Mouse (Mus musculus): ENCODE measurements around the gene Hist1h2ag. TPM values are rescaled to one million over a fixed set of nuclear protein-coding genes. Genes with fewer than 3 reads are reported as not detected.
A peak's percentile ranks its signal among the peaks of the same experiment; 100 is the strongest.
"Not testable (repeated sequence)": the region's sequence is repeated elsewhere in the genome, so short reads cannot be mapped to it uniquely, and the experiment has no call there.

Hist1h2ag gene
- polyA plus RNA-seq, 1 experiment: 0.63 TPM

GRCm38 (mm10) chr13:22045311-22045710, 2.6 kb upstream of the Hist1h2ag start:
- Histone ChIP-seq H3K27ac (ENCODE audit: insufficient read depth, low read length) (no peak overlapping the region), H3K4me1 (ENCODE audit: control insufficient read depth, insufficient read depth, low read length) (no peaks in the 10 kb centered on the region), H3K4me3 (ENCODE audit: insufficient read depth, low read length) (no peak overlapping the region)
- no peak for TF ChIP-seq POLR2A (IDR thresholded peaks at IDR 0.05; ENCODE audit: extremely low read depth, insufficient read depth, low read length)
- no peak for TF ChIP-seq CTCF (IDR thresholded peaks at IDR 0.05; ENCODE audit: extremely low read depth, insufficient read depth, low read length)

DNA sequence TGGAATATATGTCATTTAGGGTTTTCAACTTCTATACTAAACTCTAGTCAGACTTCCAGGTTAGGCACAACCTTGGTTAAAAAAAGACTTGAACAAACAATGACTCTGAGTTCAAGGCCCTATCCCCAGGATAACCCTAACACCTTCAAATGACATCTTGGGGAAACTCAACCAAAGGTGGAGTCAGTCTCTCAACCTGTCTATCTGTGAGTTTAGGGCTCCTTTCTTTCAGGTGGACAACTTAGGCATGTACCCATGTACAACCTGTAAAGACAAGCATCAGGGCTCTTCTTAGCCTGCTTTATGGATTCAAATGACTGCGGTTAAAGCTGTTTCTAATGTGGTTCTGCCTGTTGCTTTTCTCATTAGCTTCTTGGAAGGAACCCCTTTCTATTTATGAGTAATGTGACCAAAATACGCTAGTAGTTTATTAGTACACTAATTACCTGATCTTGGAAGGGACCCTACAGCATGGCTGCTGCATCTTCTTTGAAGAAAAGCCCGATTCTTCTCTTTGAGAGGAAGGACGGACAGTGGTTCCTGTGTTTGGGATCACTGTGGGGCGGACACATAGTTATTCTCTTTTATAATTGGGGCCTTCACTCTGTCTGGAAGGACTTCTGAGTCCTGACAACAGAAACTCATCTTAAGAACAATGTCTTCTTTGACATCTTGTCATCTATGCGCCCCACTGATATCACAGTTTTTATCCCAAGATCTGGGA, 1.9 kb upstream of the Hist1h2ag start:
- H3K27ac ChIP-seq (ENCODE audit: insufficient read depth, low read length): no peak overlapping the region
- H3K4me1 ChIP-seq (ENCODE audit: control insufficient read depth, insufficient read depth, low read length): no peaks in the 10 kb centered on the region
- TF ChIP-seq CTCF (IDR thresholded peaks at IDR 0.05; ENCODE audit: extremely low read depth, insufficient read depth, low read length) (no peak), POLR2A (IDR thresholded peaks at IDR 0.05; ENCODE audit: extremely low read depth, insufficient read depth, low read length) (no peak)
- no peak overlapping the region; the same call in 1 of the 2 replicates for H3K4me3 ChIP-seq (ENCODE audit: insufficient read depth, low read length)

DNA sequence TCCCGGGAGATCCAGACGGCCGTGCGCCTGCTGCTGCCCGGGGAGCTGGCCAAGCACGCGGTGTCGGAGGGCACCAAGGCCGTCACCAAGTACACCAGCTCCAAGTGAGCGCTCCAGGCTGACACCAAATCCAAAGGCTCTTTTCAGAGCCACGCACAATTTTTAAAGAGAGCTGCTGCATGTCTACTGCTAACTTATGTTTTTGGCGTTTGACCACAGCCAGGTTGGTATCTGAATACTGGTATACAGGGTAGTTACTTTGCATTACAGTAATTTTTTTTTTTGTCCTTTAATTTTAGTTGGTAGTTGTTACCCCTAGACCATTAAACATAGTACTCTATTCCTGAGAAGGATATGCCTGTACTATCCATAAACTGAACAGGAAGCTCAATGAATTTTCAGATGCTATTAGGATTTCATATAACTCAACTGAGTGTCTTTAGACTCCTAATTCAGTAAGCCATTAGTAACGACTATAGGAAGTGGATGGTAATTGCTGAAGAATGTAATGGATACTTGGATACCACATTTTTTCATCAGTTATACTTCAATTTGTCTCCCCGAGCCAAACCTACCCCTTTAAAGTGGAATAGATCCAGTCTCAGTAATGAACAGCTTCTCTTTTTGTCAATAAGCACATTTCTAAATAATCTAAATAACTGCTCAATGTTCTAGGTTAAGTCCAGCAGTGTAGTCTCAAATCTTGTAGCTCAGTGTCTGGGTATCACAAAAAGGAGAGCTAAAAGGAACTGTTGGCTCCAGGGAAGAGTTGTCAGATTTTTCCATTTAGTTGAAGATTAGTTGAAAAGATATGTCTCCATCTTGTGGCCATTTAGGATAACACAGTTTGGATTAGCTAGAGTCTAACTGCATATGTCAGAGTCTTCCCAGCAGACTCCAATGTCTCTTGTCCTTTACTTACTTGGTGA, 1.0 kb upstream of the Hist1h2ag start:
- TF ChIP-seq CTCF (IDR thresholded peaks at IDR 0.05; ENCODE audit: extremely low read depth, insufficient read depth, low read length) (no peak), POLR2A (IDR thresholded peaks at IDR 0.05; ENCODE audit: extremely low read depth, insufficient read depth, low read length) (no peak)
- H3K4me1 ChIP-seq (ENCODE audit: control insufficient read depth, insufficient read depth, low read length): no peaks in the 10 kb centered on the region
- H3K27ac ChIP-seq (ENCODE audit: insufficient read depth, low read length): no peak overlapping the region
- H3K4me3 ChIP-seq (ENCODE audit: insufficient read depth, low read length): peak overlapping the region; percentile 46

GRCm38 (mm10) chr13:22041651-22042567, 835 bp downstream of the Hist1h2ag start:
- Histone ChIP-seq H3K4me3 (ENCODE audit: insufficient read depth, low read length) (peak overlapping the region; percentile 24; the same call in 1 of the 2 replicates), H3K27ac (ENCODE audit: insufficient read depth, low read length) (peak overlapping the region; percentile 85), H3K4me1 (ENCODE audit: control insufficient read depth, insufficient read depth, low read length) (no peaks in the 10 kb centered on the region)
- TF ChIP-seq POLR2A (IDR thresholded peaks at IDR 0.05; ENCODE audit: extremely low read depth, insufficient read depth, low read length): no peak
- TF ChIP-seq CTCF (IDR thresholded peaks at IDR 0.05; ENCODE audit: extremely low read depth, insufficient read depth, low read length): no peak

- TF ChIP-seq POLR2A (IDR thresholded peaks at IDR 0.05; ENCODE audit: extremely low read depth, insufficient read depth, low read length): peak; percentile 98
- Histone ChIP-seq H3K27ac (ENCODE audit: insufficient read depth, low read length) (peak within 1 kb of the TSS; percentile 85), H3K4me3 (ENCODE audit: insufficient read depth, low read length) (peak within 1 kb of the TSS; percentile 33)
- not testable (repeated sequence) for H3K4me1 ChIP-seq (ENCODE audit: control insufficient read depth, insufficient read depth, low read length)
These were observed 1.6 kb downstream of the Hist1h2ag start, which contains the start of gene Hist1h4i for GRCm38 (mm10) chr13:22041142-22041536. Gene Hist1h4i, minus strand, starts transcription at chr13:22041362.

- TF ChIP-seq CTCF (IDR thresholded peaks at IDR 0.05; ENCODE audit: extremely low read depth, insufficient read depth, low read length) (no peak), POLR2A (IDR thresholded peaks at IDR 0.05; ENCODE audit: extremely low read depth, insufficient read depth, low read length) (no peak)
These were observed 2.1 kb downstream of the Hist1h2ag start for GRCm38 (mm10) chr13:22040464-22041141.

DNA sequence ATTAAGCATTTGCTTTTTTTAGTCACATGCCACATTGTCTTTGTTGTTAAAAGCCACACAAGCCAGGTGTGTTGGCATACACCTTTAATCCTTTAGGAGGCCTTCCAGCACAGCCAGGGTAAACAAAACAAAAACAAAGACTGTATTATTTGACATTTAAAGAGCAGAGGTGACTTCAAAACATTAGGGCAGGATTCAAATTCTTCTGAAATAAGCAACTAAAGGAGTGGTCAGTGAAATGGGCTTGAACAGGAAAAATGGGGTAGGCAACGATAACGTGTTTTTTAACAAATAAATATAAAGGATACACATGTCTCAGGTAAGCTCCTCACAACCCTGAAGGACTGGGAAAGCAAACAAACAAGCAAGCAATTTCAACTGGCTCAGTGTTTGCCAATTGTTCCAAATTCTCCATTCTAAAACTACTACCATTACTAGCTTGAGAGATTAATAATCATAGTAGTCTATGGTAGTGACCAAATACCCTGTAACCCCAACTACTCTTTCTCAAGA, 2.7 kb downstream of the Hist1h2ag start:
- TF ChIP-seq POLR2A (IDR thresholded peaks at IDR 0.05; ENCODE audit: extremely low read depth, insufficient read depth, low read length) (no peak), CTCF (IDR thresholded peaks at IDR 0.05; ENCODE audit: extremely low read depth, insufficient read depth, low read length) (no peak)
- H3K27ac ChIP-seq (ENCODE audit: insufficient read depth, low read length): no peak overlapping the region
- H3K4me3 ChIP-seq (ENCODE audit: insufficient read depth, low read length): no peak overlapping the region
- H3K4me1 ChIP-seq (ENCODE audit: control insufficient read depth, insufficient read depth, low read length): no peaks in the 10 kb centered on the region

More at GRCm38 (mm10) chr13:22040464-22041141, 2.1 kb downstream of the Hist1h2ag start:
- peak overlapping the region; percentile 33 for H3K4me3 ChIP-seq (ENCODE audit: insufficient read depth, low read length)
- H3K27ac ChIP-seq (ENCODE audit: insufficient read depth, low read length): no peak overlapping the region
- H3K4me1 ChIP-seq (ENCODE audit: control insufficient read depth, insufficient read depth, low read length): no peaks in the 10 kb centered on the region

GRCm38 (mm10) chr13:22039364-22039763, 3.4 kb downstream of the Hist1h2ag start:
- Histone ChIP-seq H3K4me3 (ENCODE audit: insufficient read depth, low read length) (no peak overlapping the region), H3K27ac (ENCODE audit: insufficient read depth, low read length) (no peak overlapping the region), H3K4me1 (ENCODE audit: control insufficient read depth, insufficient read depth, low read length) (peaks cover 1% of the 10 kb centered on the region; the same call in 1 of the 2 replicates)
- no peak for TF ChIP-seq CTCF (IDR thresholded peaks at IDR 0.05; ENCODE audit: extremely low read depth, insufficient read depth, low read length)
- no peak for TF ChIP-seq POLR2A (IDR thresholded peaks at IDR 0.05; ENCODE audit: extremely low read depth, insufficient read depth, low read length)

Data from cortical plate, adult 2 months (tissue).